Mouse (Mus musculus) forebrain, embryonic 16.5 days (tissue): ENCODE data around the gene Limk2. TPM values are rescaled to one million over a fixed set of nuclear protein-coding genes. Genes with fewer than 3 reads are reported as not detected.

Source experiments
- ATAC-seq: fragments of 200-750 bp; cut with Nextera tagmentation; 2 replicates; pipeline ENCODE4 v1.8.0; 2017; ENCODE audit warnings: mild to moderate bottlenecking, moderate library complexity
- H3K27ac ChIP-seq: fragments of 300-500 bp; sonication (generic); 2 replicates; pipeline ENCODE4 v1.5.1; 2014; ENCODE audit warnings: low read length, control low read depth
- H3K27me3 ChIP-seq: fragments of 300-500 bp; sonication (generic); replicated peaks from 2 replicates; pipeline ENCODE4 v1.6.1; 2014; ENCODE audit warnings: low read length; ENCODE audit not compliant: control insufficient read depth, insufficient read depth
- H3K36me3 ChIP-seq: fragments of 300-500 bp; sonication (generic); 2 replicates; pipeline ENCODE4 v1.6.1; 2014; ENCODE audit not compliant: control insufficient read depth, insufficient read depth
- H3K4me1 ChIP-seq: fragments of 300-500 bp; sonication (generic); replicated peaks from 2 replicates; pipeline ENCODE4 v1.6.1; 2014; ENCODE audit warnings: low read length; ENCODE audit not compliant: control insufficient read depth, insufficient read depth
- H3K4me2 ChIP-seq: fragments of 300-500 bp; sonication (generic); 2 replicates; pipeline ENCODE4 v1.6.1; 2014; ENCODE audit warnings: mild to moderate bottlenecking, low read length, control low read depth
- H3K4me3 ChIP-seq: fragments of 300-500 bp; sonication (generic); replicated peaks from 2 replicates; pipeline ENCODE4 v1.5.1; 2014; ENCODE audit warnings: mild to moderate bottlenecking, low read length, control low read depth
- H3K9ac ChIP-seq: fragments of 300-500 bp; sonication (generic); replicated peaks from 2 replicates; pipeline ENCODE4 v1.6.1; 2014; ENCODE audit warnings: low read depth, low read length, control low read depth
- H3K9me3 ChIP-seq: fragments of 300-500 bp; sonication (generic); 2 replicates; pipeline ENCODE4 v1.6.1; 2016; ENCODE audit warnings: low read length; ENCODE audit not compliant: control insufficient read depth
- WGBS: fragments of 180-500 bp; shearing (Covaris S2); extraction: QIAGEN DNeasy Blood & Tissue Kit; methylation state at CpG from one replicate; pipeline ENCODE4 v1.1.7; 2014; 5-methylcytosine and 5-hydroxymethylcytosine counted together
- polyA plus RNA-seq: library from polyadenylated mRNA; unstranded; fragments of >200 nt; fragmentation: Nextera tagmentation; extraction: Ambion mirVana; gene quantifications from 2 replicates; pipeline ENCODE4 v1.2.1, GENCODE M21; 2015

Gene Limk2
- polyA plus RNA-seq, 1 experiment from 2014 or later = 127 TPM

GRCm38 (mm10) chr11:3301075-3301474, 107.9 kb downstream of the Limk2 start:
- H3K4me1 ChIP-seq = peaks cover 10% of the 10 kb centered on the region
- H3K4me2 ChIP-seq = no peak overlapping the region
- 93% methylated on average over 5 of the region's 5 CpGs for WGBS
- H3K27ac ChIP-seq = no peak overlapping the region
- H3K4me3 ChIP-seq = no peak overlapping the region
- H3K9me3 ChIP-seq = no peaks in the 10 kb centered on the region
- H3K27me3 ChIP-seq = no peaks in the 10 kb centered on the region
- peaks cover 50% of the 10 kb centered on the region for H3K36me3 ChIP-seq
- H3K9ac ChIP-seq = no peak overlapping the region
- no peak for ATAC-seq

DNA sequence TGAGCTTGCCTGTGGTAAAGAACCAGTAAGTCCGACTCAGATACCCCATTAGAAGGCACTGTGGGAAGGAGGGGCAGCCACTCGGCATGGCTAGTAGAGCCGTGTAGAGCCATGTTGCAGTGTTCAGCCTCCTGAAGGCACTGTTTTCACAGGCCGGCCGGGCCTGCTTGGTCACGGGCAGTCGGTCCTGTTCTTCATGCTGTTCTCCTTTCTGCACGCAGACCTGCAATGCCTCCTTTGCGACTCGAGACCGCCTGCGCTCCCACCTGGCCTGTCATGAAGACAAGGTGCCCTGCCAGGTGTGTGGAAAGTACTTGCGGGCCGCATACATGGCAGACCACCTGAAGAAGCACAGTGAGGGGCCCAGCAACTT, 110.2 kb downstream of the Limk2 start:
- no peak overlapping the region for H3K9ac ChIP-seq
- peaks cover 40% of the 10 kb centered on the region for H3K36me3 ChIP-seq
- ATAC-seq = no peak
- H3K27ac ChIP-seq = no peak overlapping the region
- H3K4me3 ChIP-seq = no peak overlapping the region
- H3K27me3 ChIP-seq = no peaks in the 10 kb centered on the region
- no peak overlapping the region for H3K4me2 ChIP-seq
- peaks cover 30% of the 10 kb centered on the region for H3K4me1 ChIP-seq
- no peaks in the 10 kb centered on the region for H3K9me3 ChIP-seq
- 91% methylated on average over 14 of the region's 14 CpGs for WGBS

DNA sequence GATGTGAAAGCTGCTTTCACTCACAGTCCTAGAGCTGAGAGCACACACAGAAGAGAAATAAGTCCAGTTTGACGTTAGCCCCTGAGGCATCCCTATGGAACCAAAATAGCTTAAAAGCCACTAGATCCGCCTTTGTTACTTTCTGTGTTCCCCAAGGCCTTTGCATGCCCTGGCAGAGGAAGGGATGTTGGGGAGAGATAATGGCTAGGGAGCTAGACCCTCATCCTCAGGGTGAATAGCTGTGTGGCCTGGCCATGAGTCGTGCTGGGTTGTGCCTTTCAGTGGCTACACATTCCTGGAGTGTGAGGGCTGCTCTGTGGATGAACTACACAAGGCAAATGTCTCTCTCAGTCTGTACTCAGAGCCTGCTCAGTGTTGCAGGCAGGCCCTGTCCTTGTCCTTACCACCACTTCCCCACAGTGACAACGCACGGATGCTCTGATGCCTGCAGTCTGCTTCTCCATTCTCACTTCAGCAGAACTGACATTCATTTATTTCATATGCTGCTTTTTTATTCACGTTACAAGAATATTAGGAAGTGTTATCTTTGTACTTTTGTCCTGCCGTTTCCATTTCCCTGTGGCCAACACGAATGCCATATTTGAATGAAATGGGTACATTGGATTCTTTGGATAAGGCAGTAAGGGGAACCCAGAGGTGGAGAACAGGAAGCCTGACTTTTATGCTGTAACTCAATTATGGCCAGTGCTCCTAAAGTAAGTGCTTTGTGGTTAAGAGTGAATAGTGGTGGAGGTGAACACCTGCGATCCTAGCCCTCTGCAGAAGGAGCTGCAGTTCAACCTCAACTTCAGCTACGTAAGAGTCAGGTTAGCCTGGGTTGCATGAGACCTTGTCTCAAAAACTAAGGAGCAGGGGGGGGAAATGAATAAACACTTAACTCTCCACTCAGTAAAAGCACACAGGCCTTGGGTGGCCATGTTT, 110.8 kb downstream of the Limk2 start:
- no peak for ATAC-seq
- Histone ChIP-seq H3K9ac (no peak overlapping the region), H3K4me2 (no peak overlapping the region), H3K4me3 (no peak overlapping the region), H3K27ac (no peak overlapping the region), H3K27me3 (no peaks in the 10 kb centered on the region), H3K4me1 (peaks cover 37% of the 10 kb centered on the region), H3K9me3 (no peaks in the 10 kb centered on the region), H3K36me3 (peaks cover 40% of the 10 kb centered on the region)
- WGBS = 90% methylated on average over 10 of the region's 10 CpGs

DNA sequence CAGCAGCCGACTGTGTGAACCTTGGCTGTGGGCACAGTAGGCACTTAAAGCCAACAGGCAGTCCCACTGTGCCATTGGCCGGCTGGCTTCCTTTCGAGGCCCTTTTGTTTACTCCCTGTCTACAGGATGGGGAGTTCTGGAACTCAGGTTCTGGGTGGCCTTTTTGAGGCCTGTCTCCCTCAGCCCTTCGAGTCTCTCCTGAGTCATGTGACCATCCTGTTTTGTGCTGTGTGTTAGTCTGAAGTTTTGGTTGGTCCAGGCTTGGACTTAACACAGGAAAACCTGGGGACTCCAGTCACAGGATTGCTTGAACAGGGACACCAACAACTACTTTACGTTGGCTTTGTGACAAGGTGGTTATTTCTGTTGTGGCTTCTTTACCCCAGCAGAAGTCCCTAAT, 112.9 kb downstream of the Limk2 start:
- no peak for ATAC-seq
- H3K9ac ChIP-seq = no peak overlapping the region
- no peaks in the 10 kb centered on the region for H3K27me3 ChIP-seq
- peak overlapping the region; percentile 12; the same call in 1 of the 2 replicates for H3K4me2 ChIP-seq
- no peak overlapping the region for H3K27ac ChIP-seq
- H3K4me3 ChIP-seq = no peak overlapping the region
- peaks cover 32% of the 10 kb centered on the region for H3K36me3 ChIP-seq
- 57% methylated on average over 5 of the region's 5 CpGs for WGBS
- no peaks in the 10 kb centered on the region for H3K9me3 ChIP-seq
- peaks cover 46% of the 10 kb centered on the region for H3K4me1 ChIP-seq

DNA sequence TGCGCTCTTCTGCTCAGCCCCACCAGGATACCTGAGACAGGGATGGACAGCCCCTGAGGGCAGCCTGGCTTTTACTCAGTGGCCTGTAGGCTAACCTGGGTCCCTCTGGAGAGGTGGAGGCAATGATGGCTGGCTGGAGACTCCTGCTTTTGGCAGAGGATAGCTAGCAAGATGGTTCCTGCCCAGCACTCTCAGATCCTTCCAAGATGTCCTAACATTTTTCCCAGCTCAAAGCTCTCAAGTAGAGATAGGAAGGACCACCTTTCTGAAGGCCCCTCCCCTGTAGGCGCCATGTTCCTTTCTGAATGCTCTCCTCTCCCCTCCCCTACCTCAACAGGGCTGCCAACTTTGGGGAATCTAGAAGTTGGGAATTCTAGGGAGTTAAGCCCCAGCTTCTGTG, 114.3 kb downstream of the Limk2 start:
- Histone ChIP-seq H3K36me3 (peaks cover 24% of the 10 kb centered on the region), H3K9ac (no peak overlapping the region), H3K4me2 (peak overlapping the region; percentile 100), H3K4me1 (peaks cover 48% of the 10 kb centered on the region), H3K27ac (no peak overlapping the region), H3K9me3 (no peaks in the 10 kb centered on the region), H3K27me3 (no peaks in the 10 kb centered on the region), H3K4me3 (no peak overlapping the region; the same call in 1 of the 2 replicates)
- no peak for ATAC-seq
- 81% methylated on average over 2 of the region's 2 CpGs for WGBS

Other genes with a start within 250 kb of the Limk2 start
- gene Sfi1, start 215.7 kb downstream of the Limk2 start, polyA plus RNA-seq = 17.2 and 23.9 TPM in 2 replicates
- gene Eif4enif1, start 206.8 kb downstream of the Limk2 start, polyA plus RNA-seq = 40.9 and 54.9 TPM in 2 replicates
- 252 and 276 TPM in 2 replicates for gene Drg1, start 142.8 kb downstream of the Limk2 start, polyA plus RNA-seq
- gene Patz1, start 120.3 kb downstream of the Limk2 start, polyA plus RNA-seq = 56.6 and 58.2 TPM in 2 replicates
- gene Pik3ip1, start 78.8 kb downstream of the Limk2 start, polyA plus RNA-seq = 36.1 and 41.8 TPM in 2 replicates
- 42.6 and 43.2 TPM in 2 replicates for gene Rnf185, start 43.2 kb upstream of the Limk2 start, polyA plus RNA-seq
- 0.89 and 1.0 TPM in 2 replicates for gene Pla2g3, start 79.1 kb upstream of the Limk2 start, polyA plus RNA-seq
- gene Inpp5j, start 95.6 kb upstream of the Limk2 start, polyA plus RNA-seq = 2.9 and 4.9 TPM in 2 replicates
- 39.5 and 52.0 TPM in 2 replicates for gene Selenom, start 105.5 kb upstream of the Limk2 start, polyA plus RNA-seq
- 17.7 and 20.9 TPM in 2 replicates for gene Smtn, start 131.4 kb upstream of the Limk2 start, polyA plus RNA-seq
- gene Morc2a, start 240.0 kb upstream of the Limk2 start, polyA plus RNA-seq = 47.5 and 49.2 TPM in 2 replicates